Mouse (Mus musculus) heart, postnatal 14 days (tissue): ENCODE measurements around the gene Vmn1r158. TPM values are rescaled to one million over a fixed set of nuclear protein-coding genes. Genes with fewer than 3 reads are reported as not detected.
"Not testable (repeated sequence)": the region's sequence is repeated elsewhere in the genome, so short reads cannot be mapped to it uniquely, and the experiment has no call there.

Experiments used
- DNase-seq, 2 experiments: peaks; one replicate each; pipeline ENCODE4 v3.0.0; 2021 to 2022
- intact Hi-C: fragments of 180-260 bp; cut with DNase I; formaldehyde crosslinking; loops from one replicate; pipeline ENCODE4 v1.15.1; 2025
- long read RNA-seq, 2 experiments: library from polyadenylated mRNA; stranded (forward); transcript quantifications; one replicate each; pipeline ENCODE4 v2.0.0; 2021
- total RNA-seq, 2 experiments: library from RNA; stranded (reverse); gene quantifications; 2 replicates each; pipeline ENCODE4 v1.2.3; 2021

Vmn1r158 gene
- not detected for total RNA-seq
- long read RNA-seq, experiment 1: 0 reads
- long read RNA-seq, experiment 2: 0 reads

GRCm38 (mm10) chr7:22790682-22791081 is at the start of gene Vmn1r158:
Gene Vmn1r158 (minus strand): TSS chr7:22790782.
- intact Hi-C loops: not testable (repeated sequence)

GRCm38 (mm10) chr7:22775981-22776380 is 14.6 kb downstream of the Vmn1r158 start:
- intact Hi-C loops, DNase-seq: not testable (repeated sequence)

More at GRCm38 (mm10) chr7:22790682-22791081, at the start of gene Vmn1r158:
- not testable (repeated sequence) for DNase-seq

GRCm38 (mm10) chr7:22761397-22761796 is 29.2 kb downstream of the Vmn1r158 start, which contains the start of gene Vmn1r157:
Gene Vmn1r157 (plus strand): TSS chr7:22761697.
- intact Hi-C loops, DNase-seq: not testable (repeated sequence)

Other genes starting within 250 kb of the Vmn1r158 start
- not detected for gene Gm4201, start 225.4 kb downstream of the Vmn1r158 start, total RNA-seq
- not detected for gene Gm4565, start 202.7 kb downstream of the Vmn1r158 start, total RNA-seq
- gene Vmn1r155, start 132.8 kb downstream of the Vmn1r158 start, total RNA-seq: not detected
- not detected for gene Gm8693, start 98.5 kb downstream of the Vmn1r158 start, total RNA-seq
- gene Gm4567, start 71.1 kb downstream of the Vmn1r158 start, total RNA-seq: not detected
- gene Vmn1r157, start 29.1 kb downstream of the Vmn1r158 start, total RNA-seq: not detected
- gene Vmn1r159, start 52.8 kb upstream of the Vmn1r158 start, total RNA-seq: not detected
- not detected for gene Vmn1r160, start 80.4 kb upstream of the Vmn1r158 start, total RNA-seq
- not detected for gene Gm4214, start 193.9 kb upstream of the Vmn1r158 start, total RNA-seq
- gene Gm4216, start 229.1 kb upstream of the Vmn1r158 start, total RNA-seq: not detected